32 mouse cellular contexts compared by ENCODE assay signal in genomic region chr7:121912250-121912649, GRCm38 (mm10). TPM values are rescaled to one million over a fixed set of nuclear protein-coding genes. Genes with fewer than 3 reads are reported as not detected.
DNase-seq lines count a peak whose midpoint lies in the region; ATAC-seq and TF ChIP-seq lines count a peak whose summit lies in the region.
"Had no signal": no experiment of that assay in that cellular context is flagged by ENCODE, and none has a peak within 500 bp of the region (broad histone marks: within the 10 kb centered on the region; RNA-seq: fewer than 3 reads in every experiment).

No protein-coding gene starts in this region.

- ATAC-seq in kidney, postnatal 0 days (replicated peaks; ENCODE audit: low FRiP score, low read depth), result no peak
- ATAC-seq in midbrain, postnatal 0 days (ENCODE audit: low FRiP score), result no peak
- ATAC-seq in midbrain, embryonic 15.5 days (replicated peaks), result no peak
- ATAC-seq: hindbrain, postnatal 0 days; intestine, embryonic 16.5 days; liver, postnatal 0 days had no signal

- no peaks in the 10 kb centered on the region for H3K4me1 ChIP-seq in kidney, postnatal 0 days (replicated peaks; ENCODE audit: insufficient read depth, low read length)
- H3K4me1 ChIP-seq in midbrain, postnatal 0 days (ENCODE audit: insufficient read depth, low read length), result no peaks in the 10 kb centered on the region
- H3K4me1 ChIP-seq in midbrain, embryonic 15.5 days, result no peaks in the 10 kb centered on the region
- peaks cover 4 to 7% of the 10 kb centered on the region in 2 experiments; a peak in 3 of 4 replicates for H3K4me1 ChIP-seq in CH12.LX (ENCODE audit: control insufficient read depth in 1 of 2, insufficient read depth in 2 of 2)
- H3K4me1 ChIP-seq: hindbrain, embryonic 12.5 days; limb, embryonic 12.5 days; midbrain, embryonic 12.5 days had no signal

- WGBS in kidney, postnatal 0 days, result 72% methylated on average over 8 of the region's 8 CpGs
- 85% methylated on average over 8 of the region's 8 CpGs for WGBS in midbrain, postnatal 0 days
- WGBS in midbrain, embryonic 15.5 days, result 75% methylated on average over 8 of the region's 8 CpGs

- DNase-seq in kidney, postnatal 0 days (ENCODE audit: low spot score), result no peak
- DNase-seq in kidney, postnatal 14 days, result no peak
- DNase-seq in midbrain, postnatal 0 days (ENCODE audit: low spot score), result no peak
- no peak for DNase-seq in CH12.LX (ENCODE audit: extremely low read depth)
- DNase-seq in ES-CJ7 (ENCODE audit: low read depth, low spot score), result peak; percentile 17
- DNase-seq: adrenal gland, postnatal 14 days; cerebellum, adult 11-12 months; cerebellum, adult 9-11 months; gastrocnemius, postnatal 14 days; heart, postnatal 36 days; kidney, adult 9 months; kidney, postnatal 25 days; liver, postnatal 0 days; lung, postnatal 10 days had no signal

- H3K36me3 ChIP-seq in kidney, postnatal 0 days (ENCODE audit: insufficient read depth, low read length), result no peaks in the 10 kb centered on the region
- H3K36me3 ChIP-seq in midbrain, postnatal 0 days (ENCODE audit: insufficient read depth, low read length), result no peaks in the 10 kb centered on the region; the same call in 1 of the 2 replicates
- H3K36me3 ChIP-seq in midbrain, embryonic 15.5 days (replicated peaks), result no peaks in the 10 kb centered on the region
- H3K36me3 ChIP-seq in CH12.LX (replicated peaks in 1 of 2; ENCODE audit: control insufficient read depth in 1 of 2, insufficient read depth in 1 of 2, low read length in 1 of 2), result peaks cover 0 to 9% of the 10 kb centered on the region in 2 experiments
- H3K36me3 ChIP-seq: forebrain, embryonic 12.5 days; hindbrain, embryonic 12.5 days; limb, embryonic 12.5 days; midbrain, embryonic 12.5 days had no signal

- H3K4me3 ChIP-seq in kidney, postnatal 0 days (replicated peaks; ENCODE audit: low read depth, low read length), result no peak overlapping the region
- no peak overlapping the region for H3K4me3 ChIP-seq in midbrain, postnatal 0 days (ENCODE audit: low read depth, low read length)
- no peak overlapping the region for H3K4me3 ChIP-seq in midbrain, embryonic 15.5 days
- H3K4me3 ChIP-seq in CH12.LX (replicated peaks in 1 of 3; ENCODE audit: low read depth in 2 of 3, low read length in 2 of 3, poor library complexity in 1 of 3), result no peak overlapping the region
- H3K4me3 ChIP-seq: forebrain, embryonic 12.5 days; hindbrain, embryonic 12.5 days; limb, embryonic 12.5 days; midbrain, embryonic 12.5 days had no signal

- H3K9ac ChIP-seq in kidney, postnatal 0 days (ENCODE audit: low read depth, low read length), result no peak overlapping the region
- no peak overlapping the region for H3K9ac ChIP-seq in midbrain, postnatal 0 days (replicated peaks; ENCODE audit: low read length, poor library complexity, severe bottlenecking)
- H3K9ac ChIP-seq in midbrain, embryonic 15.5 days, result no peak overlapping the region
- no peak overlapping the region for H3K9ac ChIP-seq in CH12.LX (ENCODE audit: insufficient read depth, low read depth)
- H3K9ac ChIP-seq: forebrain, embryonic 12.5 days; hindbrain, embryonic 12.5 days; limb, embryonic 12.5 days; liver, postnatal 0 days; midbrain, embryonic 12.5 days had no signal

- TF ChIP-seq POLR2A in CH12.LX (IDR thresholded peaks at IDR 0.05; ENCODE audit: low read depth, low read length), result no peak

- no peak overlapping the region for H3K27ac ChIP-seq in kidney, postnatal 0 days
- no peak overlapping the region for H3K27ac ChIP-seq in midbrain, postnatal 0 days (ENCODE audit: low read depth, low read length)
- no peak overlapping the region for H3K27ac ChIP-seq in midbrain, embryonic 15.5 days
- H3K27ac ChIP-seq in CH12.LX (ENCODE audit: insufficient read depth, low read depth), result no peak overlapping the region
- H3K27ac ChIP-seq: forebrain, embryonic 12.5 days; hindbrain, embryonic 12.5 days; hindbrain, postnatal 0 days; limb, embryonic 12.5 days; midbrain, embryonic 12.5 days had no signal

- peak; percentile 28; the same call in 1 of the 2 replicates for TF ChIP-seq CTCF in kidney, postnatal 0 days (IDR thresholded peaks at IDR 0.05; ENCODE audit: low read depth)
- 0 out of 2 replicates have a peak, but pooled peaks have one; percentile 1 for TF ChIP-seq CTCF in midbrain, postnatal 0 days (IDR thresholded peaks at IDR 0.05)
- peak in 1 of 2 experiments; percentile 44; a peak in 1 of 4 replicates for TF ChIP-seq CTCF in CH12.LX (conservative IDR thresholded peaks at IDR 0.05 in 1 of 2, IDR thresholded peaks at IDR 0.05 in 1 of 2; ENCODE audit: low read depth in 2 of 2, low read length in 2 of 2)

- no peak for TF ChIP-seq RAD21 in CH12.LX (IDR thresholded peaks at IDR 0.05; ENCODE audit: low read depth, low read length)

- no peaks in the 10 kb centered on the region for H3K27me3 ChIP-seq in kidney, postnatal 0 days (ENCODE audit: insufficient read depth, low read length)
- H3K27me3 ChIP-seq in midbrain, postnatal 0 days (ENCODE audit: insufficient read depth, low read length), result no peaks in the 10 kb centered on the region
- H3K27me3 ChIP-seq in midbrain, embryonic 15.5 days (replicated peaks), result no peaks in the 10 kb centered on the region
- H3K27me3 ChIP-seq in CH12.LX (replicated peaks), result no peaks in the 10 kb centered on the region
- H3K27me3 ChIP-seq: forebrain, embryonic 12.5 days; hindbrain, embryonic 12.5 days; limb, embryonic 12.5 days; midbrain, embryonic 12.5 days had no signal

- no peaks in the 10 kb centered on the region for H3K9me3 ChIP-seq in kidney, postnatal 0 days (replicated peaks; ENCODE audit: low read length)
- H3K9me3 ChIP-seq in midbrain, postnatal 0 days (ENCODE audit: low read length), result no peaks in the 10 kb centered on the region
- no peaks in the 10 kb centered on the region for H3K9me3 ChIP-seq in midbrain, embryonic 15.5 days
- H3K9me3 ChIP-seq in CH12.LX (replicated peaks; ENCODE audit: low read length), result no peaks in the 10 kb centered on the region
- H3K9me3 ChIP-seq: forebrain, embryonic 12.5 days; hindbrain, embryonic 12.5 days; limb, embryonic 12.5 days; midbrain, embryonic 12.5 days had no signal

- H3K4me2 ChIP-seq in kidney, postnatal 0 days (ENCODE audit: low read length), result no peak overlapping the region
- H3K4me2 ChIP-seq in midbrain, postnatal 0 days (ENCODE audit: low read depth, low read length, poor library complexity, severe bottlenecking), result no peak overlapping the region
- H3K4me2 ChIP-seq in midbrain, embryonic 15.5 days, result no peak overlapping the region
- no peak overlapping the region for H3K4me2 ChIP-seq in CH12.LX (ENCODE audit: insufficient read depth, low read depth, poor library complexity, severe bottlenecking)
- H3K4me2 ChIP-seq: forebrain, embryonic 12.5 days; heart, embryonic 11.5 days; hindbrain, embryonic 12.5 days; limb, embryonic 12.5 days; midbrain, embryonic 12.5 days had no signal

- H3K79me2 ChIP-seq in CH12.LX (replicated peaks; ENCODE audit: control insufficient read depth, extremely low read depth, insufficient read depth, poor library complexity, severe bottlenecking), result no peaks in the 10 kb centered on the region

- dilution Hi-C loops in CH12.LX (cut with MboI; ENCODE audit: extremely low pct_ligation_motif_present, extremely low pct_unique_long_range_greater_than_20kb, low sequenced_read_pairs), result no loop called here

- no peak for TF ChIP-seq EP300 in CH12.LX (IDR thresholded peaks at IDR 0.05; ENCODE audit: low read length)

- in situ Hi-C loops in CH12.LX (cut with MboI; ENCODE audit: low pct_ligation_motif_present, low pct_unique_long_range_greater_than_20kb, low sequenced_read_pairs), result no loop called here

TF ChIP-seq in CH12.LX, 34 proteins besides CTCF, POLR2A, EP300 and RAD21:
- TF ChIP-seq CHD1 (IDR thresholded peaks at IDR 0.05; ENCODE audit: low read depth, low read length), result no peak
- TF ChIP-seq JUND (conservative IDR thresholded peaks at IDR 0.05; ENCODE audit: low read depth, low read length), result no peak
- TF ChIP-seq SMC3 (IDR thresholded peaks at IDR 0.05; ENCODE audit: low read depth, low read length), result peak; percentile 25

RNA-seq across cellular contexts. Expression of gene Scnn1b, which starts 47.4 kb away (rescaled TPM):
- polyA plus RNA-seq in kidney, postnatal 0 days (2015; fragmentation: Nextera tagmentation; extraction: Ambion mirVana), result 74.1 and 82.9 TPM in 2 replicates
- 0.09 and 0.60 TPM in 2 replicates for total RNA-seq in midbrain, postnatal 0 days (2014; rRNA removed)
- polyA plus RNA-seq in midbrain, postnatal 0 days (2015; fragmentation: Nextera tagmentation; extraction: Ambion mirVana), result 0.47 and 0.52 TPM in 2 replicates
- 0.13 and 0.15 TPM in 2 replicates for polyA plus RNA-seq in midbrain, embryonic 15.5 days (2015; fragmentation: Nextera tagmentation; extraction: Ambion mirVana)
- 0.04 and 0.08 TPM in 2 replicates for total RNA-seq in CH12.LX (2012; rRNA removed)
- not detected in 2 replicates for total RNA-seq in CH12.LX (2014; rRNA removed)
- polyA plus RNA-seq in CH12.LX (2012; ENCODE audit: insufficient read length, low read depth), result not detected in 2 replicates
- total RNA-seq: adrenal gland, postnatal 14 days; common myeloid progenitor, adult 5-6 weeks; granulocyte monocyte progenitor cell, adult 5-6 weeks; heart, postnatal 36 days; layer of hippocampus, adult 18-20 months; layer of hippocampus, postnatal 10 days; left cerebral cortex, adult 18-20 months; left cerebral cortex, postnatal 25 days; liver, adult 2 months; megakaryocyte progenitor cell, adult 5-6 weeks; monocyte, adult 5-6 weeks had no signal
- polyA plus RNA-seq: C2C12; heart, embryonic 11.5 days; limb, embryonic 12.5 days; liver, adult 2 months; midbrain, embryonic 12.5 days had no signal

Comparison
In these comparisons a context has a peak if more than half of its experiments do, and no peak if none do; other contexts are left out.
1. RNA of gene Scnn1b, which starts 47.4 kb away (polyA plus RNA-seq): 74.1 to 82.9 TPM in kidney, postnatal 0 days; 0.47 to 0.52 TPM in midbrain, postnatal 0 days, 0.13 to 0.15 TPM in midbrain, embryonic 15.5 days and not detected in CH12.LX; every median in the first group is over 10 times any median in the second.